Mouse (Mus musculus): ENCODE measurements at regions not wholly inside any gene's neighbourhood (a gene's known extent, or its start where the extent isn't known, plus 50 kb on each side); places are given as distances from the start of the nearest gene placed in this dataset.

DNA sequence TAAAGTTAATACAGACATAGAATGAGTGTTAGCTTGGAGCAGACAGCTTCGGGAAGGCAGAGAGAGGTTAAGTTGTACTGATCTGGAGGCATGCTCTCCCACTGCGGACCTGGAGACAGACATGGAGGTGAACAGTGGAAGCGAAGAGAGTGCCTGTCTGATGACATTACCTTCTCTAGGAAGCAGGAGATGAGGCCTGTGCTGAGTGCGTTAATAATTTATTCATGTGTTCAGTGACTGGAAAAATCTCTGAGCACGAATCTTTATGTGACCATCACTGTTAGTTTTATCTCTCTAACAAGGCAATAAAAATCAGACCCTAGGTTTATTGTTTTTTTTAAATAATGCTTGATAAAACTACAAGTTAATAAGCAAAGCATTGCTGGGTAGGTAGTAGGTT, 504.7 kb upstream of the Nr5a2 start:
- Histone ChIP-seq H3K4me3 (no peak overlapping the region), H3K27ac (no peak overlapping the region), H3K4me1 (no peaks in the 10 kb centered on the region), H3K27me3 (no peaks in the 10 kb centered on the region), H3K9ac (no peak overlapping the region), H3K36me3 (no peaks in the 10 kb centered on the region), H3K9me3 (no peaks in the 10 kb centered on the region), H3K4me2 (replicated peaks) (no peak overlapping the region)
- 86% methylated on average over 5 of the region's 5 CpGs for WGBS
- ATAC-seq (ENCODE audit: insufficient number of reproducible peaks, insufficient read depth, low FRiP score, low TSS enrichment), result no peak

DNA sequence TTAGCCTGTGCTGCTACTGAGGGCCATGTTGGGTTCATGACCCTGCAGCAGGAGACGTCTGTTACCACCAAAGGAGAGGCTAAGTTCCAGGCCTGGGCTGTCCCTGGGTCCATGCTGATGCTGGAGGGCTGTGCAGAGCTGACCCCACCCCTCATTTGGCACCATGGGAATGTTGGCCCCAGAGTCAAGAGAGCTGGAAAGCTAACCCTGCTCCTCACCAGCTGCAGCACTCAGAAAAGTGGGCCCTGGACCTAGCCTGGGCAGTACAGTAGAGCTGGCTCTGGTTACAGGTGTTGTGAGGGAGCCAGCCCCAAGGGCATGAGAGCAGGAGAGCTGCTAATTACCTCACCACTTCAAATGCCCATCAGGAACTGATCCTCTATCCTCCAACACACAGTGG, 500.9 kb upstream of the Nr5a2 start:
- H3K9me3 ChIP-seq, result no peaks in the 10 kb centered on the region
- 47% methylated on average over 1 of the region's 1 CpGs for WGBS
- H3K27ac ChIP-seq, result no peak overlapping the region
- H3K36me3 ChIP-seq, result no peaks in the 10 kb centered on the region
- H3K27me3 ChIP-seq, result no peaks in the 10 kb centered on the region
- no peak; the same call in 1 of the 2 replicates for ATAC-seq (ENCODE audit: insufficient number of reproducible peaks, insufficient read depth, low FRiP score, low TSS enrichment)
- H3K4me2 ChIP-seq (replicated peaks), result no peak overlapping the region
- no peak overlapping the region for H3K4me3 ChIP-seq
- no peaks in the 10 kb centered on the region for H3K4me1 ChIP-seq
- H3K9ac ChIP-seq, result no peak overlapping the region

DNA sequence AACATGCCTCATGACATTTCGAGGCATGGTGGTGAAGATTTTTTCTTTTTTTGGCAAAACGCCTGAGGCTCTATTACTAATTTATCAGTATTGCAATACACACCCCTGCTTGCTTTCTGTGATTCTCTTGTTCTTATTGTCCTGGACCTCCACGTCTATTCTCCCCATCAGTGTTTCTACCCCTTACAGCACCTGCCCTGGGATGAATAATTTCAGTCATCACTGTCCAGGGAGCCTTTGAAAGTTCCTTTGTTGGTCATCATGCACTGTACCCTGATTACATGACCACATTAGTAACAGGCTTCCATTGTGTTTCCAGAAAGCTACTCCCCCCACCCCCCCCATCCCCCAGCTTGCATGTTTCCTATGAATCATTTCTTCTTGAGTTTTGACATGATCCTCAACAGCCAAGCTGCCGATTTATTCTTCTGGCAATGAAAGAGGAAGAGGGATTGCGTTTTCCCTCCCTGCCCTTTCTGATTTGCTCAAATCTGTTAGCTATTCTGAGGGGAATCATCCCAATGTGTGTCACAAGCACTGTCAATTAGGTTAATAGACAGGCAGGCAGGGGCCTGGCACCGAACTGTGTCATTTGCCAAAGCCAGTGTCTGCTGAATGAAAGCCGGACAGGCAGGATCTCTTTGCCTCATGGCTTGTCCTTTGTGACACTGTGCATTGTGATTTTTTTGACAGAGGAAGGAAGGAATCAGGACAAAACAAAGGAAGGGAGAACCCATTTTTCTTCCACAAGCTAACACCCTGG, 493.4 kb upstream of the Nr5a2 start:
- Histone ChIP-seq H3K27ac (no peak overlapping the region), H3K27me3 (no peaks in the 10 kb centered on the region), H3K4me3 (no peak overlapping the region), H3K4me1 (no peaks in the 10 kb centered on the region), H3K9me3 (no peaks in the 10 kb centered on the region), H3K9ac (no peak overlapping the region), H3K36me3 (no peaks in the 10 kb centered on the region), H3K4me2 (replicated peaks) (no peak overlapping the region)
- no peak for ATAC-seq (ENCODE audit: insufficient number of reproducible peaks, insufficient read depth, low FRiP score, low TSS enrichment)
- 61% methylated on average over 7 of the region's 7 CpGs for WGBS

DNA sequence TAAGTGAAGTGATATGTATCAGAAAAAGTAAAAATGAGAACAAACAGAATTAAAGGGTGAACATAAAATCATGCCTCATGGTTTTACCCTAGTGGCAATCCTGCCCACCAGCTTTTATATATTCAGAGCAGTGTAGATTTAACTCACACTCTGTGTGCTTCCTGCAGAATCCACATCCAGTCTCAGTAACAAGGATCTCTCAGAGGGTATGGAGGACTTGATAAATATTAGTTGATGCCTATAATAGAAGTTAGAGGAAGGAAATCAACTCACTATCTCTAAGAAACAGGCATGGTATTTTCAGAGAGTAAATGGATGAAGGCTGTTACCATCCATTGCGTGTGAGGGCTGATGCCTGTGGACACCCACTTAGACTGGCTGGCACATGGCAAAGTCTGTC, 492.5 kb upstream of the Nr5a2 start:
- H3K4me3 ChIP-seq, result no peak overlapping the region
- H3K4me1 ChIP-seq, result no peaks in the 10 kb centered on the region
- no peaks in the 10 kb centered on the region for H3K9me3 ChIP-seq
- no peaks in the 10 kb centered on the region for H3K27me3 ChIP-seq
- H3K9ac ChIP-seq, result no peak overlapping the region
- WGBS, result 90% methylated on average over 1 of the region's 1 CpGs
- H3K4me2 ChIP-seq (replicated peaks), result no peak overlapping the region
- no peak for ATAC-seq (ENCODE audit: insufficient number of reproducible peaks, insufficient read depth, low FRiP score, low TSS enrichment)
- no peaks in the 10 kb centered on the region for H3K36me3 ChIP-seq
- no peak overlapping the region for H3K27ac ChIP-seq

DNA sequence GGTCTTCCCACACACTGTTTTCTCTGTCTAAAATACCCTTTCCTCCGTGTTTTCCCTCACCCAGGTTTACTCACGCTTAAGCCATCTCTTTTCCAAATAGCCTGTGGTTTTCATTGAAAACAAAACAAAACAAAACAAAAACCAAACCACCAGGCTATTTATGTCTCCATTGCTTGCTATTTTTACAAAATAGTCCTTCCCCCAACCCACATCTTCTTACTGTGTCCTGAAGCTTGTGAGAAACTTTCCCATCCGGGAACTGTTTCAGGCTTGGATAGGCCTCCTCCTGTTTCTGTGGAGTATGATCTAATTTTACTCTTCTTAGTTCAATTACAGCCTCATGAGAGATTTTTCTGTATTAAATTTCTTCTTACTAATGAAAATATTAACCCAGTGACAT, 486.2 kb upstream of the Nr5a2 start:
- Histone ChIP-seq H3K4me1 (peaks cover 4% of the 10 kb centered on the region; the same call in 1 of the 2 replicates), H3K4me3 (no peak overlapping the region), H3K4me2 (replicated peaks) (no peak overlapping the region), H3K27me3 (no peaks in the 10 kb centered on the region), H3K27ac (no peak overlapping the region), H3K36me3 (no peaks in the 10 kb centered on the region), H3K9ac (no peak overlapping the region), H3K9me3 (no peaks in the 10 kb centered on the region)
- 40% methylated on average over 3 of the region's 3 CpGs for WGBS
- ATAC-seq (ENCODE audit: insufficient number of reproducible peaks, insufficient read depth, low FRiP score, low TSS enrichment), result no peak

DNA sequence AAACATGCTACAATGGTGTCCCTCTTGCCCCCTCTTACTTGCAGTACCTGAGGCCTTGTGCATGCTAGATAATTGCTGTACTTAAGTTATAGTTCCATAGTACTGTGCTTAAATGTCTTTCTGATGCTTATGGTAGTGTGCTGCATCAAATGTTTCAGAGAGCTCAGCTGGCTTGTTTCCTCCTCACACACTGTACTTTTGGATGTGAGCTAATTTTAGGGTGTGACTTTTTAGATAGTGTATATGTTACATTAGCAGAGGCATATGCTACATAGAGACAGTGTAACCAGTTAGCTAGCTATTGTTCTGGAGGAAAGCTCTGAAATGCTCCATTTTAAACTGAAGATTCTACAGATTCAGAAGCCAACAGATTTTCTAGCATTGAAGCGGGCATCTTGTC, 467.9 kb upstream of the Nr5a2 start:
- 82% methylated on average over 1 of the region's 1 CpGs for WGBS
- H3K27ac ChIP-seq, result no peak overlapping the region

DNA sequence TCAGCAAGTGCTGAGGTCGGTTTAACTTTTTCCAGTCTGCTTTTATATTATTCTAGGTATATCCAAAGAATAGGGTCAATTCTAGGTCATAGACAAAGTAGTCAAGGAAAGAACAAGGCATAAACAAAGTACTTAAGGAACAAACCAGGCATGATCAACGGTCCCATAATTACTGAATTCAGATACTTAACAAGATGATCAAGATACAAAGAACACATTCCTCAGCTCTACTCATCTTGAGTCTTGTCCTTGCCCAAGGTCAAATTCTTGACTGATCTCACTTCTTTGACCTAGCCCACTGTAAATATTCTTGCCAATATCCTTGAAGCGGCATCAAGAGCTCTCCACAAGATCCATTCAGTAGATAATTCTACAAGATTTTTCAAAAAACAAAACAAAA, 458.1 kb upstream of the Nr5a2 start:
- no peak overlapping the region for H3K27ac ChIP-seq
- no peak overlapping the region for H3K9ac ChIP-seq
- H3K4me3 ChIP-seq, result no peak overlapping the region
- H3K27me3 ChIP-seq, result no peaks in the 10 kb centered on the region
- H3K4me2 ChIP-seq (replicated peaks), result no peak overlapping the region
- H3K36me3 ChIP-seq, result no peaks in the 10 kb centered on the region
- WGBS, result 77% methylated on average over 3 of the region's 3 CpGs
- no peaks in the 10 kb centered on the region for H3K4me1 ChIP-seq
- no peak for ATAC-seq (ENCODE audit: insufficient number of reproducible peaks, insufficient read depth, low FRiP score, low TSS enrichment)
- H3K9me3 ChIP-seq, result no peaks in the 10 kb centered on the region

More for the DNA sequence above, 467.9 kb upstream of the Nr5a2 start:
- Histone ChIP-seq H3K36me3 (no peaks in the 10 kb centered on the region), H3K4me1 (no peaks in the 10 kb centered on the region), H3K27me3 (no peaks in the 10 kb centered on the region), H3K4me2 (replicated peaks) (no peak overlapping the region), H3K9me3 (no peaks in the 10 kb centered on the region), H3K4me3 (no peak overlapping the region), H3K9ac (no peak overlapping the region)
- ATAC-seq (ENCODE audit: insufficient number of reproducible peaks, insufficient read depth, low FRiP score, low TSS enrichment), result no peak

DNA sequence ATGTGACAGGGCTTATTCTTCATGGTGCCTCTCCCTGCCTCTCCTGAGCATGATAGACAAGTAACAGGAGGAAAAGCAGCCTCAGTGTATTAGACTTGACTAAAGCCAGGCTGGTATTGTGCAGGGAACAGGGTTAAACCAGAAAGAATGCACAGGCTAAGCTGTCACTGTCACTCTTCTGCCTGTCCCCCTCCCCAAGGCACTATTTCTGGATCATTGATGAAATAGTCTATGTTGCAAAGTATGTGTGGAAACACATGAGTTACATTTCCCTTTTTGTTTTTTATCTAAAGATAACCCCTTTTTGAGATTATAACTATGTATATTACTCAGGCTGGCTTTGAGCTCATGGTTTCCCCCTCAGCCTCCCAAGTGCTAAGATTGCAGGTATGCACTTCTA, 436.5 kb upstream of the Nr5a2 start:
- Histone ChIP-seq H3K9me3 (no peaks in the 10 kb centered on the region), H3K27me3 (no peaks in the 10 kb centered on the region), H3K4me1 (no peaks in the 10 kb centered on the region), H3K27ac (no peak overlapping the region), H3K4me3 (no peak overlapping the region), H3K4me2 (replicated peaks) (no peak overlapping the region), H3K36me3 (no peaks in the 10 kb centered on the region), H3K9ac (no peak overlapping the region)
- ATAC-seq (ENCODE audit: insufficient number of reproducible peaks, insufficient read depth, low FRiP score, low TSS enrichment), result no peak

DNA sequence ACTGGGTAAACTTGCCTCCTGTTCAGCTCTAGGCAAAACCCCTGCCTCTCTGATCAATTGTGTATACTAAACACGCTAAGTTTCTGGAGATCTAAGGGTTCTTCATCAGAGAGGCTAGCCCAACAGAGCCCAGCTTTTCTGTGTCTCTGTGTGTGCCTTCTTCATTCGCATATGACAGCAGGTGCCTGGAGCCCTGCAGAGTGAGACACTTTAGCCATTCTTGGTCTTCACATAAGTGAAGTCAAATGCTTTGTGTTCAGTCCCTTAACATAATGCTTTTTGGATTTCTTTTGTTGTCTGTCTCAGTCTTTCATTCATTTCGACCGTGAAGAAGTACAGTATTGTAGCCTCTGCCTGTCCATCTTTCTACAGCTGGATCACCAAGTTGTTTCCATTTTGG, 427.3 kb upstream of the Nr5a2 start:
- H3K27me3 ChIP-seq, result no peaks in the 10 kb centered on the region
- ATAC-seq (ENCODE audit: insufficient number of reproducible peaks, insufficient read depth, low FRiP score, low TSS enrichment), result no peak
- H3K9me3 ChIP-seq, result no peaks in the 10 kb centered on the region
- no peaks in the 10 kb centered on the region for H3K4me1 ChIP-seq
- H3K4me2 ChIP-seq (replicated peaks), result no peak overlapping the region
- no peak overlapping the region for H3K9ac ChIP-seq
- H3K27ac ChIP-seq, result no peak overlapping the region
- H3K36me3 ChIP-seq, result no peaks in the 10 kb centered on the region
- 53% methylated on average over 4 of the region's 4 CpGs for WGBS
- H3K4me3 ChIP-seq, result no peak overlapping the region

DNA sequence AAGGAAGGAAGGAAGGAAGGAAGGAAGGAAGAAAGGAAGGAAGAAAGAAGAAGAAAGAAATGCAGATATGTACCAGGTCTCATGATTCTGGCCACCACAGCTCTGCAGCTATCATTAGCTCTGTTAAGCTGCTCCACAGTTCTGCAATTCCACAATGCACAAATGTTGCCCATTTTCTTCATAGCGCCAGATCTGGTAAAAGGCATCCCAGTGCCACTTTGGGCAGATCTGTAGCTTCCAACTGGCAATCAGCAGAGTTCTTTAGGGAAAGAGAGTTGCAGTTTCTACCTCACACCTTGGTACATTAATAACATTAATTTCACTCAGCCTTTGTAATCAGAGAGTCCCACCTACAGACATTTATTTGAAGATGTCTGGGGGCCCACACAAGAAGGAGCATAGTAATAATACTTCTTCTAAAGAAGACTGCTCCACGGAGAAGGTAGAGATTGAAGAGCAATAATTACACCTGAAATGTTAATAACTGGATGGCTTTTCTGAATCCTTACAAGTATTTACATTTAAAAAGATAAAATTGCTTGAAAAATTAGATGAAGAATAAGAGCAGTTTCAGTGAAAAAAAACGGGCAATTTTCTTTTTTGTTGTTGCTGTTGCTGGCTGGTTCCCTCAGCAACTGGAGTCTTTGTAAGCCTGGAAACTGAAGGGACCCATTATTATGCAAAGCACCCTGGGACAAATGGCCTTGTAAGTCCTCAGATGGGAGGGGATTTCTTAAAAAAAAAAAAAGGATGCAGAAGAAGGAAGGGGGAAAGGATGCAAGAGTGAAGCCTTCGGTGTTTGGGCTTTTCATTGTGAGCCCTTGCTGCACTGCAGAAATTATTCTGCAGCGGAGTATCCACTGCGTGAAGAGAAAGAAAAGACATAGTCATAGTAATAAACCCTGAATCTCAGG, 418.1 kb upstream of the Nr5a2 start:
- no peak overlapping the region for H3K4me3 ChIP-seq
- no peak overlapping the region for H3K27ac ChIP-seq
- no peaks in the 10 kb centered on the region for H3K27me3 ChIP-seq
- peaks cover 5% of the 10 kb centered on the region for H3K4me1 ChIP-seq
- H3K9me3 ChIP-seq, result no peaks in the 10 kb centered on the region
- H3K4me2 ChIP-seq (replicated peaks), result no peak overlapping the region
- H3K9ac ChIP-seq, result no peak overlapping the region
- WGBS, result 20% methylated on average over 6 of the region's 6 CpGs
- no peak for ATAC-seq (ENCODE audit: insufficient number of reproducible peaks, insufficient read depth, low FRiP score, low TSS enrichment)
- H3K36me3 ChIP-seq, result no peaks in the 10 kb centered on the region

DNA sequence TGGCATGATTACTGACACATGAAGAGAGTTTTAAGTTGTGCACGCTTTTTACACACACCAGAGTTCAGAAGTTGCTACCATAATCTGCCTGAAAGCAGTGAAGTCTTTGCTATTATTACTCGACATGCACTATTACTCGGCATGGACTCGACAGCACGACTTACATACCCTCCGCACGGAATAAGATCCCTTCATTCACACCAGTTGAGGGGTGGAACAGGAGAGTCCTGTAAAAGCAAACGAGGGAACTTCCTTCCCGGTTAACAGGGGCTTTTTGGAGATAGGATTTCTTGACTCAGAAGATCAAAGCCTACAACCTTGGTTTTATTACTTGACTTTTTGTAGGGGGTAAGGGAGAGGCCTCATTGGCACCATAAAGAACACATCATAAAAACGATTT, 416.4 kb upstream of the Nr5a2 start:
- Histone ChIP-seq H3K36me3 (no peaks in the 10 kb centered on the region), H3K9me3 (no peaks in the 10 kb centered on the region), H3K9ac (no peak overlapping the region), H3K4me3 (no peak overlapping the region), H3K4me1 (peaks cover 11% of the 10 kb centered on the region), H3K4me2 (replicated peaks) (no peak overlapping the region), H3K27me3 (no peaks in the 10 kb centered on the region), H3K27ac (no peak overlapping the region)
- no peak for ATAC-seq (ENCODE audit: insufficient number of reproducible peaks, insufficient read depth, low FRiP score, low TSS enrichment)
- WGBS, result 69% methylated on average over 10 of the region's 10 CpGs

DNA sequence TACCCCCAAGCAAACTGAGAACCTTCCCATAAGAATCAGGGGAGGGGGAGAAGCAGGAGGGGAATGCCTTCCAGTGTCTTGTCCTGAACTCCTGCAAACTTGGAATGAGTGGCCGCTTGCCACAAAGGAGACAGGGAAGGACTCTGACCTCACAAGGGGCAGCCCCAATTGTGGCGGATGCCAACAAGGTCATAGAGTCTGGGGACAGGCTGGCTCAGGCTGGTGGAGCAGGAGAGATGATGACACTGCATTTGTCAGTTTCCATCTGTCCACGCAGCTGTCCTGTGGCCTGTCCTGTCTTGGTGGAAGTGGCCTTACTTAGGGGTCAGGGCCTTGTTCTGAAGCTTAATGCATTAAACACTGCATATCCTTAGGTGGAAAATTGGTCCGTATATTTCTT, 414.4 kb upstream of the Nr5a2 start:
- Histone ChIP-seq H3K4me1 (peaks cover 11% of the 10 kb centered on the region), H3K27ac (no peak overlapping the region), H3K36me3 (no peaks in the 10 kb centered on the region), H3K27me3 (no peaks in the 10 kb centered on the region), H3K9ac (no peak overlapping the region), H3K4me3 (no peak overlapping the region), H3K4me2 (replicated peaks) (no peak overlapping the region), H3K9me3 (no peaks in the 10 kb centered on the region)
- 71% methylated on average over 4 of the region's 4 CpGs for WGBS
- ATAC-seq (ENCODE audit: insufficient number of reproducible peaks, insufficient read depth, low FRiP score, low TSS enrichment), result no peak
